Mouse (Mus musculus): ENCODE measurements around the gene Ankrd44. TPM values are rescaled to one million over a fixed set of nuclear protein-coding genes. Genes with fewer than 3 reads are reported as not detected.

Ankrd44 gene
- polyA plus RNA-seq, 1 experiment from 2014 or later = 7.5 TPM

GRCm38 (mm10) chr1:54842765-54843461 is 83.3 kb downstream of the Ankrd44 start:
- Histone ChIP-seq H3K4me2 (no peak overlapping the region), H3K9me3 (replicated peaks) (no peaks in the 10 kb centered on the region), H3K27ac (no peak overlapping the region), H3K4me1 (replicated peaks) (peaks cover 12% of the 10 kb centered on the region), H3K27me3 (no peaks in the 10 kb centered on the region), H3K36me3 (no peaks in the 10 kb centered on the region), H3K4me3 (no peak overlapping the region), H3K9ac (no peak overlapping the region)
- ATAC-seq (replicated peaks; ENCODE audit: insufficient number of reproducible peaks, insufficient read depth, low FRiP score, low read depth) = no peak
- 59% methylated on average over 7 of the region's 7 CpGs for WGBS

DNA sequence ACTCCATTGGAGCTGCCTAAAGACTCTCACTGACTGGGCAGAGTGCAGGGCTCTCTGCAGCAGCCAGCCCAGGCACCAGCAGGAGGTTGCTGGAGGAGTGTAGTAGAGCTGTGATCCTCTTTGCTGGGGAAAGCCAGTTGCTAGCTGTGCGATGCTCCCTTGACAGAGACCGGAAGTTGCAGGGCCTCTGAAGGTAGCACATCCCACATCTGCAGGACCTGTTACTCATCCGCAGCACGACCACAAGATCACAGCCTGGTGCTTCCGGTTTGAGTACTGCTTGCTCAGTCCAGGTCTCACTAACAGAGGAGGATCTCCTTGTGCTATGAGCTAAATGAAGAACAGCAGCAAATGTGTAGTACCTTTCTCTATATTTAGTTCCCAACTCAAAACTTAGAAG is 84.4 kb downstream of the Ankrd44 start:
- 41% methylated on average over 5 of the region's 5 CpGs for WGBS
- Histone ChIP-seq H3K36me3 (no peaks in the 10 kb centered on the region), H3K4me1 (replicated peaks) (peaks cover 16% of the 10 kb centered on the region), H3K27me3 (no peaks in the 10 kb centered on the region), H3K27ac (no peak overlapping the region), H3K4me2 (no peak overlapping the region), H3K9me3 (replicated peaks) (no peaks in the 10 kb centered on the region), H3K9ac (no peak overlapping the region), H3K4me3 (no peak overlapping the region)
- ATAC-seq (replicated peaks; ENCODE audit: insufficient number of reproducible peaks, insufficient read depth, low FRiP score, low read depth) = peak; percentile 12; the same call in 1 of the 2 replicates

- Histone ChIP-seq H3K4me1 (replicated peaks) (peaks cover 14% of the 10 kb centered on the region), H3K9me3 (replicated peaks) (no peaks in the 10 kb centered on the region), H3K36me3 (no peaks in the 10 kb centered on the region), H3K27ac (no peak overlapping the region), H3K4me3 (no peak overlapping the region), H3K27me3 (no peaks in the 10 kb centered on the region), H3K4me2 (no peak overlapping the region), H3K9ac (no peak overlapping the region)
- no peak for ATAC-seq (replicated peaks; ENCODE audit: insufficient number of reproducible peaks, insufficient read depth, low FRiP score, low read depth)
- 42% methylated on average over 2 of the region's 2 CpGs for WGBS
Measured at GRCm38 (mm10) chr1:54840040-54840439, 86.1 kb downstream of the Ankrd44 start.

- 75% methylated on average over 6 of the region's 6 CpGs for WGBS
- H3K27me3 ChIP-seq = no peaks in the 10 kb centered on the region
- H3K4me1 ChIP-seq (replicated peaks) = peaks cover 10% of the 10 kb centered on the region
- H3K9ac ChIP-seq = no peak overlapping the region
- ATAC-seq (replicated peaks; ENCODE audit: insufficient number of reproducible peaks, insufficient read depth, low FRiP score, low read depth) = no peak
- H3K36me3 ChIP-seq = no peaks in the 10 kb centered on the region
- H3K27ac ChIP-seq = no peak overlapping the region
- H3K9me3 ChIP-seq (replicated peaks) = no peaks in the 10 kb centered on the region
- no peak overlapping the region for H3K4me2 ChIP-seq
- no peak overlapping the region for H3K4me3 ChIP-seq
Measured at GRCm38 (mm10) chr1:54838486-54838805, 87.7 kb downstream of the Ankrd44 start.

DNA sequence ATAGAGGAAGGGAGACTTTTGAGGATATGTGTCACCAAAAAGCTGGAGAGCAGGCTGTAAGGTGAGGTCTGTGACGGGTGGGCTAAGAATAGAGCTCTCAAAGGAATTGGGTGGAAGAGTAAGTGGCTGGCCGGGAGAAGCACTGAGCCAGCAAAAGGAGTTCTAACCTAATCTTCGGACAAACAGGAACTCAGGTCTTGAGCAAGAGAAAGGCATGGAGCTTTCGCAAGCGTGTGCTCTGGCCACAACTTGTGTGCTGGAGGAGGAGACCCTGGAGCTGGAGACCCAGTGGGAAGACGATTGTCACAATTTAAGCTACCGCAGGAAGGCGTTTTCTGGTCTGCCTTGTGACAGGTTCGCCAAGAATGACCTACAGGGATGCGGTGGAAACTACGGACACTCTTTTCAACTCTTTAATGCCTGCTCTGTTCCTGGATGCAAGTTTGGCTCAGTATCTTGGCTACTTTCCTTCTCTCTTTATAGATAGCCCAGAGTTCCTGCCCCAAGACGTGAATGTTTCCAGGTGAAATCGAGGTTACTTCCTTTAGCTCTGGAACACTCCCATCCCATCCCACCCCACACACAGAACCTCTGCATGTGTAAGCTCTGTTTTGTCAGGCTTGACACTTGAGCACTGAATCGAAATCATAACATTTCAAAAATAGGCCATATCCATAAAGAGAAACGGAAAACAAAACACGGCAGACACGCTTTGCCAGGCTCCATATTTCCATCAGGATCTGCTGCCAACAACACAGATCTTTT is 88.3 kb downstream of the Ankrd44 start:
- ATAC-seq (replicated peaks; ENCODE audit: insufficient number of reproducible peaks, insufficient read depth, low FRiP score, low read depth) = no peak; the same call in 1 of the 2 replicates
- H3K9me3 ChIP-seq (replicated peaks) = no peaks in the 10 kb centered on the region
- peaks cover 8% of the 10 kb centered on the region for H3K4me1 ChIP-seq (replicated peaks)
- 54% methylated on average over 17 of the region's 17 CpGs for WGBS
- H3K4me3 ChIP-seq = no peak overlapping the region
- no peaks in the 10 kb centered on the region for H3K36me3 ChIP-seq
- H3K9ac ChIP-seq = no peak overlapping the region
- peak overlapping the region; percentile 17; the same call in 1 of the 2 replicates for H3K27ac ChIP-seq
- no peaks in the 10 kb centered on the region for H3K27me3 ChIP-seq
- H3K4me2 ChIP-seq = peak overlapping the region; percentile 22; the same call in 1 of the 2 replicates

DNA sequence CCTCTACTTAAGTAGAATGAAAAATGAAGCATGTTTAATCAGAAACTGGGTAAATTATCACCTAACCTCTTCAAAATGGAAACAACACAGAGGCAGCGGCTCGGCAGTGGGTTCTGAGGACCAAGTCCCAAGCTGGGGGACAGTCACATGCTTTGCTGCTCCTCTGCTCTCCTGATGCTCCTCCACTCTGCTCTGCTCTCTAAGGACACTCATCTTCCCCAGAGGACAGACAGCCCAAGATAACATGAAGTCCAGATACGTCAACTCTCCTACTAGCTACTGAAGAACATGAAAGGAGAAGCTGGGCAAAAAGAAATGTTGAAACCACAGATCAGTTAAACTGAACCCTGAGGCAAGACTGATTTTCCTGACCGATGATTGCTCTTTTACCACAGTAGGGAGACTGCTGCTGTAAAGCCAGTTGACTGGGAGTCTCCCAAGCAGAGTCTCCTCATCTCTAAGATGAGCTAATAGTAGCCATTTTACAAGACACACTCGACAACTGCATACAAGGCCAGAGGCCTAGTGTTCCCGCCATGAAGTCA is 90.5 kb downstream of the Ankrd44 start:
- H3K36me3 ChIP-seq = no peaks in the 10 kb centered on the region
- H3K4me3 ChIP-seq = no peak overlapping the region
- H3K9ac ChIP-seq = no peak overlapping the region
- H3K27ac ChIP-seq = no peak overlapping the region
- WGBS = 82% methylated on average over 6 of the region's 6 CpGs
- peaks cover 6% of the 10 kb centered on the region for H3K4me1 ChIP-seq (replicated peaks)
- no peaks in the 10 kb centered on the region for H3K9me3 ChIP-seq (replicated peaks)
- no peak overlapping the region for H3K4me2 ChIP-seq
- H3K27me3 ChIP-seq = no peaks in the 10 kb centered on the region
- ATAC-seq (replicated peaks; ENCODE audit: insufficient number of reproducible peaks, insufficient read depth, low FRiP score, low read depth) = no peak

DNA sequence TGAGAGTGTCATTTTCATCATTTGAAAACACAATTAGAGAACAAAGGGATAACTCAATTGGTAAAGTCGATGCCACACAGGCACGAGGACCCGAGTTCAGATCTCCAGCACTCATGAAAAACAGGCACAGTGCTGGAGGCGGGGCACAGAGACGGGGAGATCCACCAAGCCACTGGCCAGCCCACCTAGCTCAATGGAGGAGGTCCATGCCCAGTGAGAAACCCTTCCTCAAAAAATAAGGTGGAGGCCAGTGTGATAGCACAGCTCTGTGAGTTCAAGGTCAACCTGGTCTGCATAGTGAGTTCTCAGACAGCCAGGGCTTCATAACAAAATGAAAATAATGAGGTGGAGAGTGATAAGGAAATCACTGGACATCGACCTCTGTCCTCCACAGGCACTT is 93.0 kb downstream of the Ankrd44 start:
- Histone ChIP-seq H3K9me3 (replicated peaks) (no peaks in the 10 kb centered on the region), H3K36me3 (no peaks in the 10 kb centered on the region), H3K4me3 (no peak overlapping the region), H3K9ac (no peak overlapping the region), H3K4me1 (replicated peaks) (peaks cover 17% of the 10 kb centered on the region), H3K27me3 (no peaks in the 10 kb centered on the region), H3K27ac (no peak overlapping the region), H3K4me2 (no peak overlapping the region)
- WGBS = 89% methylated on average over 6 of the region's 6 CpGs
- ATAC-seq (replicated peaks; ENCODE audit: insufficient number of reproducible peaks, insufficient read depth, low FRiP score, low read depth) = no peak

DNA sequence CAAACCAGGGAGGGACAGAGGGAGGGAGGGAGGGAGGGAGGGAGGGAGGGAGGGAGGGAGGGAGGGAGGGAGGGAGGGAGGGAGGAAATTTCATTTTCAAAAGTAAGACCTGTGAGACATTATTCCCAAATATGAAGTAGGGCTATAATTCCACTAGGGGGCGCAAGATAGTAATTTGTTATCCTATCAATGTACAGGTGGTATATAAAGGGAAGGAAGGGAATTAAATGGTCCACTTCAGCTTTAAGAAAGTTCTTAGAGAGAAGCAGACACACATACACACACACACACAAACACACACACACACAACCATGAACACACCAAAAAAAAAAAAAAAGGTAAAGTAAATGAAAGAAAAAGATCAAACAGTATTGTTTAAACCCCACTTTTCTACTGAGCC is 93.4 kb downstream of the Ankrd44 start:
- no peak for ATAC-seq (replicated peaks; ENCODE audit: insufficient number of reproducible peaks, insufficient read depth, low FRiP score, low read depth)
- no peaks in the 10 kb centered on the region for H3K36me3 ChIP-seq
- no peaks in the 10 kb centered on the region for H3K27me3 ChIP-seq
- peaks cover 20% of the 10 kb centered on the region for H3K4me1 ChIP-seq (replicated peaks)
- no peak overlapping the region for H3K4me3 ChIP-seq
- H3K9me3 ChIP-seq (replicated peaks) = no peaks in the 10 kb centered on the region
- H3K9ac ChIP-seq = no peak overlapping the region
- H3K27ac ChIP-seq = no peak overlapping the region
- whole genome bisulfite sequencing = 0% methylated on average over 1 of the region's 1 CpGs
- H3K4me2 ChIP-seq = no peak overlapping the region

GRCm38 (mm10) chr1:54830223-54830622 is 96.0 kb downstream of the Ankrd44 start:
- WGBS = 30% methylated on average over 6 of the region's 6 CpGs

GRCm38 (mm10) chr1:54829681-54830213 is 96.4 kb downstream of the Ankrd44 start:
- Histone ChIP-seq H3K27me3 (no peaks in the 10 kb centered on the region), H3K4me1 (replicated peaks) (peaks cover 38% of the 10 kb centered on the region), H3K9ac (no peak overlapping the region), H3K9me3 (replicated peaks) (no peaks in the 10 kb centered on the region), H3K36me3 (no peaks in the 10 kb centered on the region), H3K4me2 (no peak overlapping the region), H3K27ac (no peak overlapping the region), H3K4me3 (no peak overlapping the region)
- ATAC-seq (replicated peaks; ENCODE audit: insufficient number of reproducible peaks, insufficient read depth, low FRiP score, low read depth) = no peak
- 36% methylated on average over 5 of the region's 5 CpGs for WGBS

More at GRCm38 (mm10) chr1:54830223-54830622, 96.0 kb downstream of the Ankrd44 start:
- Histone ChIP-seq H3K9ac (no peak overlapping the region), H3K4me2 (no peak overlapping the region), H3K36me3 (no peaks in the 10 kb centered on the region), H3K27me3 (no peaks in the 10 kb centered on the region), H3K4me1 (replicated peaks) (peaks cover 38% of the 10 kb centered on the region), H3K9me3 (replicated peaks) (no peaks in the 10 kb centered on the region), H3K27ac (peak overlapping the region; percentile 25; the same call in 1 of the 2 replicates), H3K4me3 (no peak overlapping the region)
- ATAC-seq (replicated peaks; ENCODE audit: insufficient number of reproducible peaks, insufficient read depth, low FRiP score, low read depth) = peak; percentile 42

GRCm38 (mm10) chr1:54827827-54828226 is 98.4 kb downstream of the Ankrd44 start:
- no peak overlapping the region for H3K4me3 ChIP-seq

More at GRCm38 (mm10) chr1:54827827-54828226, 98.4 kb downstream of the Ankrd44 start:
- peaks cover 38% of the 10 kb centered on the region for H3K4me1 ChIP-seq (replicated peaks)
- H3K27ac ChIP-seq = no peak overlapping the region
- no peak overlapping the region for H3K9ac ChIP-seq
- H3K4me2 ChIP-seq = no peak overlapping the region
- H3K27me3 ChIP-seq = no peaks in the 10 kb centered on the region
- 62% methylated on average over 8 of the region's 8 CpGs for WGBS
- ATAC-seq (replicated peaks; ENCODE audit: insufficient number of reproducible peaks, insufficient read depth, low FRiP score, low read depth) = no peak
- H3K36me3 ChIP-seq = no peaks in the 10 kb centered on the region
- H3K9me3 ChIP-seq (replicated peaks) = no peaks in the 10 kb centered on the region
